Mouse (Mus musculus): ENCODE measurements at regions not wholly inside any gene's neighbourhood (a gene's known extent, or its start where the extent isn't known, plus 50 kb on each side); places are given as distances from the start of the nearest gene placed in this dataset.

DNA sequence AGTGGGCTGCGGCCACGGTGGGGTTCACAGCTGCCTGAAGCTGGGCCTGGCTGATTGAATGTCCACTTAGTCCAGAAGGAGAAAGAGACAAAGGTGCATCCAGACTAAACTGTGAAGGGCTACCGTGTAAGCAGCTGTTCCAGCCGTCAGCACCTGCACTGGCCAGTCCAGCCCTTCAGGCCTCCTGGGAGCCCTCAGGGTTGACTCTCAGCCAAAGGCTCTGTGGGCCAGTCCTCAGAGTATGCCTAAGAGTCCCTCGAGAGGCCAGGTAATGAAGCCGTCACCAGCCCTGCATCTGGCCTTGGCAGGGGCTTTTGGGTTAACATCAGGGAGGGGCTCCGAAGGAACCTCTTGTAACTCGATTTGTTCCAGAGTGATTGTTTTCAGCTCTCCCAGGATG is 187.4 kb downstream of the Gpd2 start:
- Histone ChIP-seq H3K27ac (ENCODE audit: poor library complexity, severe bottlenecking) (no peak overlapping the region), H3K4me2 (no peak overlapping the region), H3K9ac (no peak overlapping the region), H3K4me1 (replicated peaks) (no peaks in the 10 kb centered on the region), H3K9me3 (replicated peaks) (no peaks in the 10 kb centered on the region), H3K27me3 (replicated peaks) (no peaks in the 10 kb centered on the region), H3K36me3 (no peaks in the 10 kb centered on the region), H3K4me3 (no peak overlapping the region)
- ATAC-seq (ENCODE audit: insufficient number of reproducible peaks, low FRiP score) = no peak
- WGBS = 77% methylated on average over 8 of the region's 8 CpGs

DNA sequence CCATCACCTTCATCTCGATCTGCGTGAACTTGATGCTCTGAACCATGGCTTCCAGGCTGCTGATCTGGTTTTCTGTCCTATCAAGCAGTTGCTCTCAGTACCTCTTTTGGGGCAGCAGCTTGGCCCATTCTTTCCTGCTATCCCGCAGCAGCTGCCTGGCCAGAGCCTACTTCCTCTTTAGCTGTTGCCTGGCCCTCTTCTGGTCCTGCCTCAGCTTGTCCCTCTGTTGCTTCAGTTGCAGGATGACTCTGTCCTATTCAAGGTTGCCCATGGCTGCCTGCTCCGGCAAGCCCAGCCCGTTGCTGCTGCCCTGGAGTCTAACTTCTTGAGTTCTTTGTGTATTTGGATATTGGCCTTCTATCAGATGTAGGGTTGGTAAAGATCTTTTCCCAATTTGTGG is 188.0 kb downstream of the Gpd2 start:
- no peaks in the 10 kb centered on the region for H3K27me3 ChIP-seq (replicated peaks)
- H3K4me1 ChIP-seq (replicated peaks) = no peaks in the 10 kb centered on the region
- ATAC-seq (ENCODE audit: insufficient number of reproducible peaks, low FRiP score) = no peak
- no peak overlapping the region for H3K4me3 ChIP-seq
- no peak overlapping the region for H3K27ac ChIP-seq (ENCODE audit: poor library complexity, severe bottlenecking)
- H3K36me3 ChIP-seq = no peaks in the 10 kb centered on the region
- no peak overlapping the region for H3K4me2 ChIP-seq
- H3K9ac ChIP-seq = no peak overlapping the region
- WGBS = 87% methylated on average over 5 of the region's 5 CpGs
- no peaks in the 10 kb centered on the region for H3K9me3 ChIP-seq (replicated peaks)

DNA sequence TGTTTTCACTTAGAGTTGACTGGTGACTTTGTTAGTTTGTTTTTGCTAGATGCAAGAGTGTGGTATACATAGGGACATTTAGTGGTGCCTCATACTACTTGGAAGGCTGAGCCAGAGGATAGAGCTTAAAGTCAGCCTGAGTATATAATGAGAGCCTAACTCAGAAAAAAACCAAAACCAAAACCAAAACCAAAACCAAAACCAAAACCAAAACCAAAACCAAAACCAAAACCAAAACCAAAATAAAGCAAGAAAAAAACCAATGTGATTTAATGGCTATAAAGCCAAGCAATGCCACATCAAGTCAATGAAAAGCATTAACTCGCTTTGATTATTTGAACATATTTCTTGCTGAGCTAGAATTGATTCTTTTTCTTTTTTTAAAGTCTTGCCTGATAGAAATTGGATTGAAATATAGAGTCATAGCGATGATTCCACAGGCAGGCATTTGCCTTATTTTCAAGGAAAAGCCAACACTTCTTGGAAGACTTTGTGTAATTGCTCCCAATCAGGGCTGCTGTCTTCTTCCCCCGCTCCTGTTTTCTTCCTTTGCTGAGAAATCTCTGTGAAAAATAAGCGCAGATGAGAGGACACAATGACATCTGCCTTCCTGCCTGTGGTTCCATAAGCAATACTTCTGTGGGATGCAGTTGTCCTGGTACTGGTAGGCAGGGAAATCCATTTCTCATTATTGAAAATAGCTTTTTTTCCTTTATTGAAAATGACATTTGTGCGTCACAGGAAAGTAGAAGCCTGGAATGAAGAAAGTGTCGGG is 213.7 kb downstream of the Gpd2 start:
- H3K27me3 ChIP-seq (replicated peaks) = no peaks in the 10 kb centered on the region
- WGBS = 82% methylated on average over 6 of the region's 6 CpGs
- no peak for ATAC-seq (ENCODE audit: insufficient number of reproducible peaks, low FRiP score)
- no peak overlapping the region for H3K4me2 ChIP-seq
- no peak overlapping the region for H3K9ac ChIP-seq
- no peaks in the 10 kb centered on the region for H3K4me1 ChIP-seq (replicated peaks)
- H3K4me3 ChIP-seq = no peak overlapping the region
- H3K9me3 ChIP-seq (replicated peaks) = no peaks in the 10 kb centered on the region
- no peak overlapping the region for H3K27ac ChIP-seq (ENCODE audit: poor library complexity, severe bottlenecking)
- no peaks in the 10 kb centered on the region for H3K36me3 ChIP-seq

DNA sequence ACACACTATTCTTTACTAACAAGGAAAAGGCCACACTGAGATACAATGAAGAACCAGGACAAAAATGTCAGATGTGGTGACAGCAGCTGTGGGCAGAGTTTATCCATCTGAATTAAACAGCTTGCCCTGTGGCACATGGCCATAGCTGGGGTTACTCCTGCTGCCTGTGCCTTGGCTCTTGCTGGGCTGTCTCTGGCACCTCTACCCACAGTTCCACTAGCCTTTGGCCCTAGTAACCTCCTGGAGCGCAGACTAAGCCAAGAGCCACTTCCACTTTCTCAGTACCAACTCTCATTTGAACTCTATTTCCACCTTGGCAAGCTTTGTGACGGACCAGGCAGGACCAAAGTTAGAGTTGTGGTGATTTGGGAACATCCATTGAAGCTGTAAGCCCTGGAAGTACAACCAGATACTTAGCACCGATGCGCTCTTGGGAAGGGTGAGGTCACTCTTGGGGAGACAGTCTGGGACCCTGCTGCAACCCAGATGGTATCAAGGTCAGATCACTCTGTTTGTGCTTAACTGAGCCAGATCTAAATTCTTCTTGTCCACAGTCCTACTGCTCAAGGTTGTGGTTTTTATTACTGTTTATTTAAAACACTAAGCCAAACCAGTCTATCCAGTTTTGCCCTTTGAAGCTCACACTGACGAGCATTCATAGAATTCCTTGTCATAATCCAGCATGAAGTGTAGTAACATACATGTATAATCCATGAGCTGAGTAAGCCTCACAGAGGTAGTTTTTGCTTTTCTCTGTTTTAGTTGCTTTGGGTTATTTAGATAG is 216.7 kb downstream of the Gpd2 start:
- WGBS = 84% methylated on average over 5 of the region's 5 CpGs
- no peak overlapping the region for H3K4me2 ChIP-seq
- no peaks in the 10 kb centered on the region for H3K36me3 ChIP-seq
- H3K27me3 ChIP-seq (replicated peaks) = no peaks in the 10 kb centered on the region
- H3K4me1 ChIP-seq (replicated peaks) = no peaks in the 10 kb centered on the region
- no peak overlapping the region for H3K9ac ChIP-seq
- H3K9me3 ChIP-seq (replicated peaks) = no peaks in the 10 kb centered on the region
- no peak for ATAC-seq (ENCODE audit: insufficient number of reproducible peaks, low FRiP score)
- H3K4me3 ChIP-seq = no peak overlapping the region
- no peak overlapping the region for H3K27ac ChIP-seq (ENCODE audit: poor library complexity, severe bottlenecking)

DNA sequence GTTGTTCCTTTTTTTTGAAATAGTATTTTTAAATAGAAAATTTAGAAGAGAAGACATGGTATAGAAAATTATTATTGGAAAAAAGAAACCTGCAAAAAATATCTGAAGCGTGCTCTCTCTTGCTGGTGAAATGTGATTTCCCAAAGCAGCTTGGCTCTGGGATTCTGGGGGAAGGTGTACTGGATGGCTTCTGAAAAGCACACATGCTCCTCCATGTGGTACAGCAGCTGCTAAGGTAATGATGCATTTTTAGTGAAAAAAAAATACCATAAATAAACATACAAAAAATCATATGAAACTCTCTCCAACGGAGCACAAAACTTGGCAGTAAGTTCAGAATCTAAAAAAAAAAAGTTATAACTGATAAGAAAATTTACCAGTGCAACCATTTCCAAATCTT is 222.5 kb downstream of the Gpd2 start:
- Histone ChIP-seq H3K4me3 (no peak overlapping the region), H3K9ac (no peak overlapping the region), H3K36me3 (no peaks in the 10 kb centered on the region), H3K27me3 (replicated peaks) (no peaks in the 10 kb centered on the region), H3K27ac (ENCODE audit: poor library complexity, severe bottlenecking) (no peak overlapping the region), H3K9me3 (replicated peaks) (no peaks in the 10 kb centered on the region), H3K4me2 (no peak overlapping the region), H3K4me1 (replicated peaks) (no peaks in the 10 kb centered on the region)
- ATAC-seq (ENCODE audit: insufficient number of reproducible peaks, low FRiP score) = no peak
- WGBS = 80% methylated on average over 2 of the region's 2 CpGs

DNA sequence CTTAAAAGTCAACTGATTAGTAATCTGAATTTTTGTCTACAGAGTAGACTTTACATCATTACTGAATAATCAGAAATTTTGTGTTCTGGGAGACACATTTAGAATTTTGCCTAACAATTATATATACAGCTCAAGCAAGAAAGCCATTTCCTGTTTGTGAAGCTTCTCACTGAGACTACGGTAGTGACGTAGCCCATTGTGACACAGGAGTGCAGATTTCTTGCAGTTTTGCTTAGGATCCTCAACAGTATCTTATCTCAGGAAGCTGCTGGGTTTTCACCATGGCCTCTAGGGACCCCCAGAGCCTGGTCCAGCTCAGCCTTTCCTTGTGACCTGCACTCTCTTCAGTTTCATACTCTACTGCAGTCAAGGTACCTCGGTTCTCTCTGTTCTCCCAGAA is 236.4 kb downstream of the Gpd2 start:
- Histone ChIP-seq H3K4me2 (no peak overlapping the region), H3K27ac (ENCODE audit: poor library complexity, severe bottlenecking) (no peak overlapping the region), H3K36me3 (no peaks in the 10 kb centered on the region), H3K4me3 (no peak overlapping the region), H3K9me3 (replicated peaks) (no peaks in the 10 kb centered on the region), H3K9ac (no peak overlapping the region), H3K27me3 (replicated peaks) (no peaks in the 10 kb centered on the region), H3K4me1 (replicated peaks) (no peaks in the 10 kb centered on the region)
- WGBS = 49% methylated on average over 3 of the region's 3 CpGs
- peak; percentile 45; the same call in 1 of the 2 replicates for ATAC-seq (ENCODE audit: insufficient number of reproducible peaks, low FRiP score)

DNA sequence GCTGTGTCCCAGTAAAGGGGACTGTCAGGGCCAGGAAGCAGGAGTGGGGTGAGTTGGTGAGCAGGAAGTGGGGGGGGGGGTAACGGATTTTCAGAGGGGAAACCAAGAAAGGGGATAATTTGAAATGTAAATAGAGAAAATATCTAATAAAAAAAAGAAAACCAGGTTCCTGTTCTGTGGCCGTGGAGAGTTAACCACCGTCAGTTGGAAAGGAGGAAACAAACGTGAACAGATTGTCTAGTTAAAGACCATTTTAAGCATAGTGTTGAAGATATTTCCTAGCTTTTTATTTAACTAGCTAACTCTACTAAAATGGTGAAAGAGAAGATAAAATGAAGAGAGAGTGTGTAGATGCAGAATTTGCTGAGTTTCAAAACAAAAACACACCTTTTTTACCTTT is 254.7 kb downstream of the Gpd2 start:
- no peaks in the 10 kb centered on the region for H3K4me1 ChIP-seq (replicated peaks)
- no peaks in the 10 kb centered on the region for H3K9me3 ChIP-seq (replicated peaks)
- 66% methylated on average over 4 of the region's 4 CpGs for WGBS
- no peaks in the 10 kb centered on the region for H3K27me3 ChIP-seq (replicated peaks)
- ATAC-seq (ENCODE audit: insufficient number of reproducible peaks, low FRiP score) = no peak
- no peak overlapping the region for H3K9ac ChIP-seq
- no peak overlapping the region for H3K4me3 ChIP-seq
- H3K27ac ChIP-seq (ENCODE audit: poor library complexity, severe bottlenecking) = no peak overlapping the region
- H3K36me3 ChIP-seq = no peaks in the 10 kb centered on the region
- no peak overlapping the region for H3K4me2 ChIP-seq

DNA sequence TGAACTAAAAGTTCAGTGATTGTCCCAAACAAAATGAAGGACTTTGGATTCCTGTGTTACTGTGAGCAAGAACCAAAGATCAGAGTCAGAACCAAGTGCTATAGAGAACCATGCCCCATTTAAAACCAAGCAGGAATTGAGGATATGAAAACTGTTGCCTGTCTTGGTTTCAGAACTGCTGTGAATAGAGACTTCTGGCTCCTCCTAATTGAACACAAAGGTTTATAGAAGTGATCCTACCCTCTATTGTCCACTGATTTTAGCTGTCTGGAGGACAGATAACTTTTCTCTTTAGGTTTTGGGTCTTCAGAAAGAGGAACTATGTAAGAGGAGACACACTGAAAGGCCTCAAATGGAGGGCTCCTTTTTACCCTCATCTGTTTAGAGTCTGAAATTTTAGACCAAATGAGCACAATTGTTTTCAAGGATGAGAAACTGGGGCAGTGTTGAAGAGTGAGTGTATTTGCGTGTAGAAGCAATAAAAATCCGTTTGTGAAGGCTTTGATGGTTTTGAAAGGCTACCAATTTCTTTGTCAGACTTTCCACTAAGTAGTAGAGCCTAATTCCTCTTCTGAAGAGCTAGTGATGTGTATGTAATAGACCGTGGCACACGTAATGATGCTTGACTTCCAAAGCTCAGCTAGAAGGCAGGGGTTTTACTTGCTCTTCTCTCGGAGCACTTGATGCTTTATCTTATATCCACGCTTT is 255.6 kb downstream of the Gpd2 start:
- ATAC-seq (ENCODE audit: insufficient number of reproducible peaks, low FRiP score) = no peak
- H3K9me3 ChIP-seq (replicated peaks) = no peaks in the 10 kb centered on the region
- H3K36me3 ChIP-seq = no peaks in the 10 kb centered on the region
- H3K9ac ChIP-seq = no peak overlapping the region
- H3K27me3 ChIP-seq (replicated peaks) = no peaks in the 10 kb centered on the region
- no peaks in the 10 kb centered on the region for H3K4me1 ChIP-seq (replicated peaks)
- no peak overlapping the region for H3K27ac ChIP-seq (ENCODE audit: poor library complexity, severe bottlenecking)
- H3K4me3 ChIP-seq = no peak overlapping the region
- H3K4me2 ChIP-seq = no peak overlapping the region
- 72% methylated on average over 6 of the region's 6 CpGs for WGBS

DNA sequence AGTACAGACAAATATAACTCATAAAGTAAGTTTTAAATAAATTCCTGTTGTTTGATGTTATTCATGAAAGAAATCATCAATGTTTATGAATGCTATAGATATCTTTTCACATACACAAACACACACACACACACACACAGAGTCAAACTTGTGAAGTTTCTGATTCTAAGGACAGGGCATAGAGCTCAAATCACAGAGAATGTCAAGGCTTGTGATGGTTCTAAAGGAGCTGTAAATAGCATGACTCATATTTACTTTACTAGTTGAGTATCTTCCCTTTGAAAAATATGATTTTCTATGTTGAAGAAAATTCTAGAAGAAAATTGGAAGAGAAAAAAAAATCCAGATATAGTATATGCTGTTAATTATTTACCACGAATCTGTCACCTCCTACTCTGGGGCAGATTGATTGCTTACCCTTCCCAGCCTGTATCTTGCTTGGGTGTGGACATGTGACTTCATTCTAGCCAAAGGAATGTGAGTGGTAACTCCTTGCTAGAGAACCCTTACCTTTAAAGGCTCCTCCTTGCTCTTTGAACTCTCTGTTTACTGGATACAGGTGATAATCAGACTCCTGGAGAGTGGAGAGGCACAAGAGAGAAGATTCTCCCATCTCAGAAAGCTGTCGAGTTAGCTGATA is 259.0 kb downstream of the Gpd2 start:
- ATAC-seq (ENCODE audit: insufficient number of reproducible peaks, low FRiP score) = no peak
- no peak overlapping the region for H3K9ac ChIP-seq
- no peaks in the 10 kb centered on the region for H3K9me3 ChIP-seq (replicated peaks)
- H3K36me3 ChIP-seq = no peaks in the 10 kb centered on the region
- no peaks in the 10 kb centered on the region for H3K27me3 ChIP-seq (replicated peaks)
- H3K4me3 ChIP-seq = no peak overlapping the region
- H3K27ac ChIP-seq (ENCODE audit: poor library complexity, severe bottlenecking) = no peak overlapping the region
- no peaks in the 10 kb centered on the region for H3K4me1 ChIP-seq (replicated peaks)
- H3K4me2 ChIP-seq = no peak overlapping the region
- 47% methylated on average over 2 of the region's 2 CpGs for WGBS

DNA sequence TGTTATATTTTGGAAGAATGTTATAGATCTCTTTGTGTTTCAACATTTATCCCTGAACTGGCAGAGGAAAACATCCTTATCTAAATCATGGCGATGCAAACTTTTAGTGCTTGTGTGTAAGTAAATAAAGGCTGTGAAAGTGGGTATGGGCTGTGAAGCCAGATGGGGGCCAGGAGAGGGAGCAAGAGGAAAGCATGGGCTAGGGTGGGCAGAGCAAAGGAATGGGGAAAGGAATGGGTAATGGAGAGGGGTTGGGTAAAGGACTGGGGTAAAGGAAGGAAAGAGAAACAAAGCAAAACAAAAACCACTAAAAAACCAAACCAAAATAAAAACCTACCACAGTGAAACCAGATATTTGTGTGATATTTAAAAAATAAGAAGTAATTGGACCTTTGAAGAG is 260.5 kb downstream of the Gpd2 start:
- Histone ChIP-seq H3K4me2 (no peak overlapping the region), H3K9me3 (replicated peaks) (no peaks in the 10 kb centered on the region), H3K4me3 (no peak overlapping the region), H3K4me1 (replicated peaks) (no peaks in the 10 kb centered on the region), H3K27ac (ENCODE audit: poor library complexity, severe bottlenecking) (no peak overlapping the region), H3K27me3 (replicated peaks) (no peaks in the 10 kb centered on the region), H3K9ac (no peak overlapping the region), H3K36me3 (no peaks in the 10 kb centered on the region)
- ATAC-seq (ENCODE audit: insufficient number of reproducible peaks, low FRiP score) = no peak
- WGBS = 48% methylated on average over 1 of the region's 1 CpGs

DNA sequence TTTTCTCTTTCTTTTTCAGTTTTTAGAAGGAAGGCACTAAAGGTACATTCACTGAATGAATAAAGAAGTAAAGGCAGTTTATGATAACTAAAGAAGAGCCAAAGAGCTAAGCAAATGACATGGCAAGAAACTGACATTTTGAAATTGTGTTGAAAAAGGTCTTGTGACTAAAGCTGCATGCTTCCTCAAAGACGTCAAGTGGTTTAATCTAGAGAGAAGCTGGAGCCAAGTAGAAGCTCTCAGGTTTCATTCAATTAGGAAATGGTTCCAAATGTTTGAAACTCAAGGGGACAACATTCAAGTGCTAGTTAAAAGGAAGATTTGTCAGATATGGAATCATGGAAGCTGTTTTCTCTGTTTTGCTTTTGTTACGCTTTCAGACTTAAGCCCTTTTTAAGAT is 267.2 kb downstream of the Gpd2 start:
- H3K36me3 ChIP-seq = no peaks in the 10 kb centered on the region
- WGBS = 57% methylated on average over 2 of the region's 2 CpGs
- no peak overlapping the region for H3K4me3 ChIP-seq
- H3K9me3 ChIP-seq (replicated peaks) = no peaks in the 10 kb centered on the region
- H3K27ac ChIP-seq (ENCODE audit: poor library complexity, severe bottlenecking) = no peak overlapping the region
- H3K4me2 ChIP-seq = no peak overlapping the region
- ATAC-seq (ENCODE audit: insufficient number of reproducible peaks, low FRiP score) = no peak
- no peaks in the 10 kb centered on the region for H3K4me1 ChIP-seq (replicated peaks)
- H3K9ac ChIP-seq = no peak overlapping the region
- no peaks in the 10 kb centered on the region for H3K27me3 ChIP-seq (replicated peaks)

Measured in heart, embryonic 12.5 days (tissue).